8 mouse cellular contexts compared by ENCODE assay signal in the genomic region with DNA sequence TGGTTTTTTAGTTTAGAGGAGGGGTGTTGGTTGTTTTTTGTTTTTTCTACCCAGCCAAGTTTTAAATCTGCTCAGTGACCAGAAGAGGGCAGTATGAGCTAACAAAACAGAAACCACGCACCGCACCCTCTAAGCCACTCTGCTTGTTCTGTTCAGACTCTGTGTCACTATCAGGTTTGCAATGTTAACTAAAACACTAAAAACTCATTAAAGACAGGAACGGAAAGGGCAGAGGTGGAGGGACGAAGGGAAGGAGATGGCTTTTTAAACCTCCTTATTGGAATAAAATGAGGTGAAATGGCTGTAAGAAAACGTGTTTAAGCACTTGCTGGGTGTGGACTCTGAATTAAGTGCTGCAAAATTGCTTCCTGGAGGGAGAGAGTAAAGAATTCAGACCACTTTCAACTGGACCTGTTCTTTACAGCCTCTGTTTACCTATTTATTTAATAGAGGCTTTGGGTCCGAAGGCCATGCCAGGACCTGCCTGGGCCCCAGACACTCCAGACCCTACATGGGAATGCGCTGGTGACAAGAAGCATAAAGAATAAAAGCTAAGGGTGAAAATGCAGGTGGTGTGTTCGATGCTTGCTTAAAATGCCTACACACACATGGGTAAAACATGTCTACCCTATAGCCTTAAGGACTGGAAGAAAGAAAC.
DNase-seq lines count a peak whose midpoint lies in the region; ATAC-seq and TF ChIP-seq lines count a peak whose summit lies in the region.

No protein-coding gene starts in this region.

- H3K79me2 ChIP-seq in C2C12 (ENCODE audit: control insufficient read depth, insufficient read depth), result no peaks in the 10 kb centered on the region

- no peak overlapping the region for H3K27ac ChIP-seq in gastrocnemius, adult 2 months
- H3K27ac ChIP-seq in kidney, embryonic 14.5 days (ENCODE audit: low read depth, low read length), result no peak overlapping the region
- H3K27ac ChIP-seq in liver, embryonic 11.5 days (ENCODE audit: low read depth, low read length), result no peak overlapping the region
- H3K27ac ChIP-seq in neural tube, embryonic 12.5 days, result no peak overlapping the region

- ATAC-seq in kidney, embryonic 14.5 days (ENCODE audit: low FRiP score, low TSS enrichment), result 0 out of 2 replicates have a peak, but pooled peaks have one; percentile 49
- no peak for ATAC-seq in liver, embryonic 11.5 days (replicated peaks; ENCODE audit: low FRiP score)
- ATAC-seq in neural tube, embryonic 12.5 days (ENCODE audit: low FRiP score, low read depth), result peak; percentile 71; the same call in 1 of the 2 replicates

- WGBS in kidney, embryonic 14.5 days, result 32% methylated on average over 8 of the region's 8 CpGs
- 37% methylated on average over 8 of the region's 8 CpGs for WGBS in liver, embryonic 11.5 days
- WGBS in neural tube, embryonic 12.5 days, result 28% methylated on average over 8 of the region's 8 CpGs

- no peak overlapping the region for H3K4me3 ChIP-seq in C2C12 (ENCODE audit: insufficient read depth, poor library complexity, severe bottlenecking)
- peak overlapping the region; percentile 41 for H3K4me3 ChIP-seq in gastrocnemius, adult 2 months
- no peak overlapping the region for H3K4me3 ChIP-seq in kidney, embryonic 14.5 days (ENCODE audit: low read length)
- H3K4me3 ChIP-seq in liver, embryonic 11.5 days (ENCODE audit: low read depth, low read length), result no peak overlapping the region
- H3K4me3 ChIP-seq in neural tube, embryonic 12.5 days, result no peak overlapping the region

- no peak overlapping the region for H3ac ChIP-seq in C2C12 (ENCODE audit: control insufficient read depth, insufficient read length, low read depth)

- H3K4me1 ChIP-seq in kidney, embryonic 14.5 days (ENCODE audit: control insufficient read depth, insufficient read depth, low read length), result no peaks in the 10 kb centered on the region
- no peaks in the 10 kb centered on the region for H3K4me1 ChIP-seq in liver, embryonic 11.5 days (replicated peaks; ENCODE audit: control insufficient read depth, insufficient read depth, low read length)
- no peaks in the 10 kb centered on the region for H3K4me1 ChIP-seq in neural tube, embryonic 12.5 days

- no peaks in the 10 kb centered on the region for H3K9me3 ChIP-seq in kidney, embryonic 14.5 days (ENCODE audit: control insufficient read depth, low read length)
- no peaks in the 10 kb centered on the region for H3K9me3 ChIP-seq in liver, embryonic 11.5 days (ENCODE audit: control insufficient read depth, low read length)
- no peaks in the 10 kb centered on the region for H3K9me3 ChIP-seq in neural tube, embryonic 12.5 days

- peak; percentile 79 for DNase-seq in NIH3T3 (ENCODE audit: low read depth)
- DNase-seq in cerebellum, postnatal 10 days, result peak; percentile 63 to 78
- DNase-seq in gastrocnemius, adult 2 months, result peak; percentile 31
- peak; percentile 41 for DNase-seq in liver, embryonic 11.5 days (ENCODE audit: low spot score)
- peak; percentile 49 to 52 for DNase-seq in thymus, postnatal 36 days

- peak; percentile 20 for TF ChIP-seq CTCF in C2C12 (IDR thresholded peaks at IDR 0.05; ENCODE audit: control insufficient read depth, insufficient read depth, insufficient read length)
- TF ChIP-seq CTCF in gastrocnemius, adult 2 months (IDR thresholded peaks at IDR 0.05), result peak; percentile 74

- no peaks in the 10 kb centered on the region for H3K36me3 ChIP-seq in C2C12 (ENCODE audit: control insufficient read depth, insufficient read depth)
- no peaks in the 10 kb centered on the region for H3K36me3 ChIP-seq in kidney, embryonic 14.5 days (ENCODE audit: control insufficient read depth, insufficient read depth, low read length)
- no peaks in the 10 kb centered on the region for H3K36me3 ChIP-seq in liver, embryonic 11.5 days (ENCODE audit: control insufficient read depth, insufficient read depth, low read length)
- H3K36me3 ChIP-seq in neural tube, embryonic 12.5 days, result no peaks in the 10 kb centered on the region

- peaks cover 11% of the 10 kb centered on the region for H3K27me3 ChIP-seq in C2C12 (ENCODE audit: control insufficient read depth, insufficient read depth, insufficient read length)
- no peaks in the 10 kb centered on the region for H3K27me3 ChIP-seq in kidney, embryonic 14.5 days (ENCODE audit: control insufficient read depth, insufficient read depth, low read length)
- H3K27me3 ChIP-seq in liver, embryonic 11.5 days (replicated peaks; ENCODE audit: control insufficient read depth, insufficient read depth, low read length), result no peaks in the 10 kb centered on the region
- peaks cover 3% of the 10 kb centered on the region; the same call in 1 of the 2 replicates for H3K27me3 ChIP-seq in neural tube, embryonic 12.5 days (replicated peaks)

- H3K4me2 ChIP-seq in kidney, embryonic 14.5 days (replicated peaks; ENCODE audit: low read depth, low read length), result no peak overlapping the region
- H3K4me2 ChIP-seq in liver, embryonic 11.5 days, result no peak overlapping the region
- no peak overlapping the region for H3K4me2 ChIP-seq in neural tube, embryonic 12.5 days (replicated peaks)

- intact Hi-C loops in gastrocnemius, adult 2 months (cut with DNase I), result loop anchor here (5.0 to 10.0 kb wide), 2 partner anchors 277 to 455 kb away; no protein-coding TSS in a partner anchor

- H3K9ac ChIP-seq in kidney, embryonic 14.5 days (ENCODE audit: low read depth, low read length), result no peak overlapping the region
- H3K9ac ChIP-seq in liver, embryonic 11.5 days (ENCODE audit: low read depth, low read length), result no peak overlapping the region
- H3K9ac ChIP-seq in neural tube, embryonic 12.5 days, result no peak overlapping the region

- H3K79me3 ChIP-seq in C2C12 (ENCODE audit: low read depth), result no peaks in the 10 kb centered on the region

TF ChIP-seq in C2C12, 6 proteins besides CTCF, POLR2A, EP300 and RAD21:
- TF ChIP-seq MYOG (IDR thresholded peaks at IDR 0.05; ENCODE audit: control insufficient read depth, extremely low read depth, insufficient read length) (no peak), CEBPB (IDR thresholded peaks at IDR 0.05; ENCODE audit: low read depth) (no peak), USF1 (IDR thresholded peaks at IDR 0.05; ENCODE audit: low read depth) (no peak)
